8 mouse cellular contexts compared by ENCODE assay signal in the genomic region with DNA sequence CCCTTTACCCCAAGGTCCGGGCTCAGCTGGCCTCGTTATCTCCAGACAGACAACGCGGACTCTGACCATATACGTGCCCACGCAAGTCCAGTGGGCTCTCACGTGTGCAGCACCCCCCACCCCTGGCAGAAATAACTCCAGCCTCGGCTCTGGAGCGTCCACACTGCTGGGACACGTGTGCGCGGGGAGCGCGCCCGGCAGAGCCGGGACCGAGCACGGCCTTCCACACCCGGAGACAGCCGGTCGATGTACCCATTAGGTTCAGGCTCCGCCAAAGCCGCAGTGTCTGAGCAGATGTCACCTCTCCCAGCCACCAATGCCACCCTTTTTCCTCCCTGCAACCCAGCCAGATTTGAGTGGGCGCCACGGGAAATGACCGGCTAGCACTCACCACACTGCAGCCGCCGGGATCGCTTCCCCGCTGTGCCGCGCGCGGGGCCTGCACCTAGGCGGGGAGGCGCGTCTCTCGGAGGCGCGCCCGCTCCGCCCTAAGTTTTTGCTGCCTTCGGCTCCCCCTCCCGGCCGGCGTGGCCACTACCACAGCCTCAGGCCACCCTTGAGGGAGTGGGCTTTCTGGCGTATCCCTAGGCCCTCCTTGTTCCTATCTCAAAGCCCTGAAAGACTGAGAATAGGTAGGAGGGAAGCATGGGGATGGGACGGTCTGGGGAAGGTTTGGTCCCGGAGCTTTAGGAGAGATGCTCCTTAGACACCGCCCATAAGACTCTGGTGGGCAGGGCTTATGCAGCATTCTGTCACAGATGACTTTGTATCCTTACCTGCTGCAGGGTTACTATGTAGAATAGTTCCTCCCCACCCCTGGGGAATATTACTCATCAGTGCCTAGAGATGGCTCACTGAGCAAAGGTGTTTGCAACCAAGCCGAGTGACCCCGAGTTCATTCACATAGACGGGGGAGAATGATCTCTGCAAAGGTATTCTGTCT. TPM values are rescaled to one million over a fixed set of nuclear protein-coding genes. Genes with fewer than 3 reads are reported as not detected.
DNase-seq lines count a peak whose midpoint lies in the region; ATAC-seq lines count a peak whose summit lies in the region.

Gene Slc25a22 (minus strand): TSS at position 715 of the 943 bp plus-strand sequence.

- H3K4me1 ChIP-seq in embryonic facial prominence, embryonic 11.5 days (ENCODE audit: control insufficient read depth, insufficient read depth, low read length) = peaks cover 1% of the 10 kb centered on the region; the same call in 1 of the 2 replicates
- H3K4me1 ChIP-seq in intestine, embryonic 16.5 days (ENCODE audit: control insufficient read depth, insufficient read depth, low read length) = peaks cover 35% of the 10 kb centered on the region
- H3K4me1 ChIP-seq in limb, embryonic 12.5 days (replicated peaks) = peaks cover 53% of the 10 kb centered on the region
- H3K4me1 ChIP-seq in midbrain, embryonic 13.5 days (replicated peaks) = peaks cover 64% of the 10 kb centered on the region

- ATAC-seq in embryonic facial prominence, embryonic 11.5 days (replicated peaks; ENCODE audit: insufficient number of reproducible peaks, low FRiP score, low TSS enrichment, low read depth) = peak; percentile 64
- peak; percentile 82 for ATAC-seq in intestine, embryonic 16.5 days
- ATAC-seq in limb, embryonic 12.5 days (ENCODE audit: insufficient number of reproducible peaks, insufficient read depth, low FRiP score, low TSS enrichment, low read depth) = peak; percentile 64
- peak; percentile 75 for ATAC-seq in midbrain, embryonic 13.5 days

- H3K36me3 ChIP-seq in embryonic facial prominence, embryonic 11.5 days (replicated peaks; ENCODE audit: control insufficient read depth, insufficient read depth, low read depth, low read length) = no peaks in the 10 kb centered on the region; the same call in none of the 2 replicates
- H3K36me3 ChIP-seq in intestine, embryonic 16.5 days (ENCODE audit: control insufficient read depth, insufficient read depth, low read length) = peaks cover 10% of the 10 kb centered on the region
- peaks cover 59% of the 10 kb centered on the region for H3K36me3 ChIP-seq in limb, embryonic 12.5 days
- H3K36me3 ChIP-seq in midbrain, embryonic 13.5 days = peaks cover 25% of the 10 kb centered on the region

- H3K4me2 ChIP-seq in embryonic facial prominence, embryonic 11.5 days (ENCODE audit: low read depth, low read length) = peak within 1 kb of the TSS; percentile 91
- H3K4me2 ChIP-seq in intestine, embryonic 16.5 days (ENCODE audit: low read depth, low read length) = peak within 1 kb of the TSS; percentile 94
- H3K4me2 ChIP-seq in limb, embryonic 12.5 days = peak within 1 kb of the TSS; percentile 87
- H3K4me2 ChIP-seq in midbrain, embryonic 13.5 days (replicated peaks) = peak within 1 kb of the TSS; percentile 93

- 5% methylated on average over 53 of the region's 53 CpGs for WGBS in embryonic facial prominence, embryonic 11.5 days
- 6% methylated on average over 50 of the region's 53 CpGs for WGBS in intestine, embryonic 16.5 days
- WGBS in limb, embryonic 12.5 days = 6% methylated on average over 53 of the region's 53 CpGs
- 5% methylated on average over 53 of the region's 53 CpGs for WGBS in midbrain, embryonic 13.5 days

- H3K4me3 ChIP-seq in embryonic facial prominence, embryonic 11.5 days (ENCODE audit: low read depth, low read length) = peak within 1 kb of the TSS; percentile 56
- H3K4me3 ChIP-seq in intestine, embryonic 16.5 days (ENCODE audit: low read length) = peak within 1 kb of the TSS; percentile 75
- peak within 1 kb of the TSS; percentile 70 for H3K4me3 ChIP-seq in limb, embryonic 12.5 days (replicated peaks)
- peak within 1 kb of the TSS; percentile 62 for H3K4me3 ChIP-seq in midbrain, embryonic 13.5 days (replicated peaks)

- DNase-seq in A20 (ENCODE audit: low read depth, low spot score) = peak; percentile 91
- peak; percentile 92 for DNase-seq in adrenal gland, postnatal 14 days
- peak; percentile 90 for DNase-seq in embryonic facial prominence, embryonic 11.5 days (ENCODE audit: low spot score)
- no peak for DNase-seq in gonadal fat pad, adult 2 months (ENCODE audit: low read depth)
- DNase-seq in spleen, postnatal 14 days (ENCODE audit: low spot score in 2 of 2) = peak; percentile 67 to 80

- H3K9ac ChIP-seq in embryonic facial prominence, embryonic 11.5 days (replicated peaks; ENCODE audit: low read length) = peak within 1 kb of the TSS; percentile 83
- peak within 1 kb of the TSS; percentile 85 for H3K9ac ChIP-seq in intestine, embryonic 16.5 days (ENCODE audit: low read depth, low read length)
- peak within 1 kb of the TSS; percentile 76 for H3K9ac ChIP-seq in limb, embryonic 12.5 days (replicated peaks)
- H3K9ac ChIP-seq in midbrain, embryonic 13.5 days (replicated peaks) = peak within 1 kb of the TSS; percentile 87

- H3K9me3 ChIP-seq in embryonic facial prominence, embryonic 11.5 days (replicated peaks; ENCODE audit: control insufficient read depth, low read length) = no peaks in the 10 kb centered on the region
- no peaks in the 10 kb centered on the region for H3K9me3 ChIP-seq in intestine, embryonic 16.5 days (ENCODE audit: control insufficient read depth, low read length)
- no peaks in the 10 kb centered on the region for H3K9me3 ChIP-seq in limb, embryonic 12.5 days
- H3K9me3 ChIP-seq in midbrain, embryonic 13.5 days = no peaks in the 10 kb centered on the region

- H3K27me3 ChIP-seq in embryonic facial prominence, embryonic 11.5 days (ENCODE audit: control insufficient read depth, insufficient read depth, low read length) = no peaks in the 10 kb centered on the region
- no peaks in the 10 kb centered on the region for H3K27me3 ChIP-seq in intestine, embryonic 16.5 days (replicated peaks; ENCODE audit: control insufficient read depth, insufficient read depth, low read length)
- H3K27me3 ChIP-seq in limb, embryonic 12.5 days = no peaks in the 10 kb centered on the region
- H3K27me3 ChIP-seq in midbrain, embryonic 13.5 days = no peaks in the 10 kb centered on the region

- no peak within 1 kb of the TSS for H3K27ac ChIP-seq in embryonic facial prominence, embryonic 11.5 days (replicated peaks; ENCODE audit: low read depth, low read length)
- H3K27ac ChIP-seq in intestine, embryonic 16.5 days (ENCODE audit: low read length) = peak within 1 kb of the TSS; percentile 43
- H3K27ac ChIP-seq in limb, embryonic 12.5 days = peak within 1 kb of the TSS; percentile 64
- H3K27ac ChIP-seq in midbrain, embryonic 13.5 days = peak within 1 kb of the TSS; percentile 76

RNA-seq across cellular contexts. Expression of gene Slc25a22, which starts in this region (rescaled TPM):
- 87.0 and 91.0 TPM in 2 replicates for total RNA-seq in adrenal gland, postnatal 14 days (2021)
- 27.4 and 30.4 TPM in 2 replicates for polyA plus RNA-seq in embryonic facial prominence, embryonic 11.5 days (2014; fragmentation: Nextera tagmentation; extraction: Ambion mirVana)
- 120 TPM in 2 replicates for polyA plus RNA-seq in gonadal fat pad, adult 2 months (2012; rRNA removed)
- polyA plus RNA-seq in intestine, embryonic 16.5 days (2015; fragmentation: Nextera tagmentation; extraction: Ambion mirVana) = 34.6 and 37.7 TPM in 2 replicates
- 33.1 and 38.3 TPM in 2 replicates for polyA plus RNA-seq in limb, embryonic 12.5 days (2016; fragmentation: Nextera tagmentation; extraction: Ambion mirVana)
- 71.3 and 72.1 TPM in 2 replicates for polyA plus RNA-seq in midbrain, embryonic 13.5 days (2015; fragmentation: Nextera tagmentation; extraction: Ambion mirVana)
